Mouse (Mus musculus): ENCODE measurements at regions not wholly inside any gene's neighbourhood (a gene's known extent, or its start where the extent isn't known, plus 50 kb on each side); places are given as distances from the start of the nearest gene placed in this dataset.

DNA sequence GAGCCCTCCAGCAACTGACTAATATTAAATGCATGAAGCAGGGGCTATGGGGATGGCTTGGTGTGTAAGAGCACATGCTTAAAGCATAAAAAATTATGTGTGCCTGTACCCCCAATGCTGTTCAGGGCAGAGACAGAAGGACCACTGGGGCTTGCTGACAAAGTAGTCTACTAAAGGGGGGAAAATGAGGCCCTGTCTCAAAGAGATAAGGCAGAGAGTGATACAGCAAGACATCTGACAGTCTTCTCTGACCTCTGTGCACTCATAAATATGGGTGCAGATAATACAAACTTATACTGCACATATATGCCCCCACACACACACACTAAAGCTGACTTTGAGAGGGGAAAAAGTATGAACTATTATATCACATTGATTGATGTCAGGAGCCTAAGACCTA lies 142.8 kb downstream of the Tm2d1 start:
- TF ChIP-seq POLR2A (IDR thresholded peaks at IDR 0.05; ENCODE audit: borderline replicate concordance, insufficient read depth, low read length) (no peak), CTCF (IDR thresholded peaks at IDR 0.05; ENCODE audit: borderline replicate concordance, insufficient read depth, low read depth, low read length) (no peak)
- no peaks in the 10 kb centered on the region for H3K4me1 ChIP-seq (ENCODE audit: control insufficient read depth, insufficient read depth, low read length)
- H3K27ac ChIP-seq (ENCODE audit: insufficient read depth, low read length): no peak overlapping the region
- H3K27me3 ChIP-seq (ENCODE audit: control insufficient read depth, insufficient read depth, low read length): no peaks in the 10 kb centered on the region
- no peak overlapping the region for H3K4me3 ChIP-seq (replicated peaks; ENCODE audit: insufficient read depth, low read depth, low read length)
- DNase-seq: no peak

DNA sequence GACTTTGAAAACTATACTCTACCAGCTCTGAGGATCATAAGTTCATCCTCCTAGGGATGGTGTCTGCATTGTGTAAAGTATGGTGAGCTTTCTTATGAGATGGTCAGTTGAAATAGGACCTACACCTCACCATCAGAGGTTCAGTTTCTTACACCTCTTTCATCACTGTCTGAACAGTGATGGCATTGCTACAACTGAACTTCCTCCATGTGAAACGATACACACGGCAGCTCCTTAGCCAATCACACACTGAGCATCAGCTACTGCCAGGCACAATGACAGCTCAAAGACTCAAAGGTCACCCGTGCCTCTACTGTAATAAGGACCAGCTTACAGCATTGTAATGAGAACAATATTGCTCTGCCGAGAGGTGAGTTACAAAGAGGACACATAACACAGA lies 145.0 kb downstream of the Tm2d1 start:
- no peak overlapping the region for H3K27ac ChIP-seq (ENCODE audit: insufficient read depth, low read length)
- no peak overlapping the region for H3K4me3 ChIP-seq (replicated peaks; ENCODE audit: insufficient read depth, low read depth, low read length)
- no peak for DNase-seq
- H3K4me1 ChIP-seq (ENCODE audit: control insufficient read depth, insufficient read depth, low read length): no peaks in the 10 kb centered on the region
- no peaks in the 10 kb centered on the region for H3K27me3 ChIP-seq (ENCODE audit: control insufficient read depth, insufficient read depth, low read length)
- 60% methylated on average over 4 of the region's 4 CpGs for WGBS
- TF ChIP-seq POLR2A (IDR thresholded peaks at IDR 0.05; ENCODE audit: borderline replicate concordance, insufficient read depth, low read length) (no peak), CTCF (IDR thresholded peaks at IDR 0.05; ENCODE audit: borderline replicate concordance, insufficient read depth, low read depth, low read length) (no peak)

DNA sequence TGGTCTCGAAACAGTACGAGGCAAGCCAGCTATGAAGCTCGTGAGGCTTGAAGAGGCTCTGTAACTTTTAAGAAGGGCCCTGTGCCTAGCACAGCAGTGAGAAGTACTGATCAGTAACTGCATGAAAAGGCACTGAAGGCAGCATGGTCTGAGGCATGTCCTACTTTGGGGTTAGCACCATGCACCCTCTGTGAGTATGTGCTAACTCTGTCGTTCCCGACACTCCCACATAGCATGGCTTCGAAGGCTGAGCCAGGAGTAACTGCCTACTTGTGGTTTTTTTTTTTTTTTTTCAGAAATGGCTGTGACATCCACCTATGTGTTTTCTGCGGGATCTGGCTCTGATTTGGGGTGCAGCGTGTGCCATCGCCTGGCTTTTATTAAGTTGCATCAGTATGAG lies 145.6 kb downstream of the Tm2d1 start:
- Histone ChIP-seq H3K27me3 (ENCODE audit: control insufficient read depth, insufficient read depth, low read length) (no peaks in the 10 kb centered on the region), H3K27ac (ENCODE audit: insufficient read depth, low read length) (no peak overlapping the region), H3K4me1 (ENCODE audit: control insufficient read depth, insufficient read depth, low read length) (no peaks in the 10 kb centered on the region), H3K4me3 (replicated peaks; ENCODE audit: insufficient read depth, low read depth, low read length) (no peak overlapping the region)
- TF ChIP-seq CTCF (IDR thresholded peaks at IDR 0.05; ENCODE audit: borderline replicate concordance, insufficient read depth, low read depth, low read length) (no peak), POLR2A (IDR thresholded peaks at IDR 0.05; ENCODE audit: borderline replicate concordance, insufficient read depth, low read length) (no peak)
- DNase-seq: no peak
- WGBS: 83% methylated on average over 9 of the region's 9 CpGs

DNA sequence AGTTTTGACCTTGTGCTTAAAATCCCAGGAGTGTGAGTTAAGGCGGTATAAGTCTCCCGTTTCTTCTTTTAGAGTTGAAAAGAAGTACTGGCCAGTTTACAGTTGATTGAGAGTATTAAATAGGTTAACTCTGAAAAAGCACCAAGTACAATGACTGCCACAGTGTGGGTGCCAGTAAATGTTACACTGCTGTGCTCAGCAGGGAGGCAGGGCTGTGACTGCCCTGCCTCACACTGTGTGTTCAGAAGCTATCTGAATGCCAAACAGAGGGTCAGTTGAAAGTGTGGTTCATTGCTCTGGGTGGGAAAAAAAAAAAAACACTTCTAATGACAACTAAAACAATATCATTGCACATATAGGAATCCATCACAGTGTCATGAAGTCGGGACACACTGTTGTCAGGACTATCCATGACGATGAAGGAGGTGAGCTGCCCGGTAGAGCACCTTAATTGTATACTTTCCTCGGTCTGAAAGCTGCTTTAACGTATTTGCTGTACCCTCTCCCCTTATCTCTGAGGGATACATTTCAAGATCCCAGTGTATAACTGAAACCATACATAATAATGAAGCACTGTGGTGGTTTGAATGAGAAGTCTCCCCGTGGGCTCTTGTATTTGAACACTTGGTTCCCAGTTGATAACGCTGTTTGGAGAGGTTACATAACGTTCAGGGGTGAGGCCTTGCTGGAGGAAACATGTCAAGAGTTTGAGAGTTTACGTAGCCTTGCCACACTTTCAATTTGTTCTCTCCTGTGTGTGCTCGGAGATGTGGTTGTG lies 146.9 kb downstream of the Tm2d1 start:
- Histone ChIP-seq H3K27me3 (ENCODE audit: control insufficient read depth, insufficient read depth, low read length) (no peaks in the 10 kb centered on the region), H3K27ac (ENCODE audit: insufficient read depth, low read length) (no peak overlapping the region), H3K4me3 (replicated peaks; ENCODE audit: insufficient read depth, low read depth, low read length) (no peak overlapping the region), H3K4me1 (ENCODE audit: control insufficient read depth, insufficient read depth, low read length) (no peaks in the 10 kb centered on the region)
- no peak for DNase-seq
- 65% methylated on average over 12 of the region's 12 CpGs for WGBS
- TF ChIP-seq CTCF (IDR thresholded peaks at IDR 0.05; ENCODE audit: borderline replicate concordance, insufficient read depth, low read depth, low read length) (no peak), POLR2A (IDR thresholded peaks at IDR 0.05; ENCODE audit: borderline replicate concordance, insufficient read depth, low read length) (no peak)

DNA sequence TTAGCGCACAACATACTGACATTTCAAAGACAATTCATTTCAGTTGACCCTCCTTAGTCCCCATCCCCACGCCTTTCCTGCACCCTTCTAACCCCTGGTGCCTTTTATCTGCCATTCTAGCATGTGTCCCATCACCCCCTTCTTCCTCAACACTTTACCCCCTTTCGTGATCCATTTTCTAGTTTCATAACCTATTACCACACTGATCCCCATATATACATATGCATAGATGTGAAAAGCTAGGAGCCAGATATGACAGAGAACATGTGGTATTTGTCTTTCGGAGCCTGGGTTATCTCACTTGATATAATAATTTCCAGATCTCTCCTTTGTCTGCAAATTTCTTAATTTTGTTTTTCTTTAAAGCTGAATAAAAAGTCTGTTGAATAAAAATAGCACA lies 154.9 kb downstream of the Tm2d1 start:
- 97% methylated on average over 4 of the region's 4 CpGs for WGBS
- TF ChIP-seq POLR2A (IDR thresholded peaks at IDR 0.05; ENCODE audit: borderline replicate concordance, insufficient read depth, low read length) (no peak), CTCF (IDR thresholded peaks at IDR 0.05; ENCODE audit: borderline replicate concordance, insufficient read depth, low read depth, low read length) (no peak)
- H3K4me3 ChIP-seq (replicated peaks; ENCODE audit: insufficient read depth, low read depth, low read length): no peak overlapping the region
- H3K27ac ChIP-seq (ENCODE audit: insufficient read depth, low read length): no peak overlapping the region
- no peaks in the 10 kb centered on the region for H3K27me3 ChIP-seq (ENCODE audit: control insufficient read depth, insufficient read depth, low read length)
- DNase-seq: no peak
- H3K4me1 ChIP-seq (ENCODE audit: control insufficient read depth, insufficient read depth, low read length): no peaks in the 10 kb centered on the region

DNA sequence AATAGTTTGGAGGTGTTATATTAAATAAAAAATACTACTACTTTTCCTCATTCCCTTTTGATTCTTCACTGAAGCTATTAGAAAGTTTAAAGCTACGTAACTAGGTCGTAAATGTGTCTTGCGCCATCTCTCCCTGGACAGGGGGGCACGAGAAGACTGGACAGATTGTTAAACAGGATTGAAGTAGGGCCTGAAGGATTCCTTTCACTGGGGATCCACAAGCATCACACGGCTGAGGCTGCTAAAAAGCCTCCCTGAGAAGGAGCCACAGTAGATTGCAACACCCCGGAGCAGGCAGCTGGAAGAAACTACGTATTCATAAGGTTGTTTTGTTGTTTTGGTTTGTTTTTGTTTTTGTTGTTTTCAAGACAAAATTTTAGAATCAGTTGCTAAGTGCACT lies 158.7 kb downstream of the Tm2d1 start:
- DNase-seq: no peak
- no peaks in the 10 kb centered on the region for H3K27me3 ChIP-seq (ENCODE audit: control insufficient read depth, insufficient read depth, low read length)
- H3K4me1 ChIP-seq (ENCODE audit: control insufficient read depth, insufficient read depth, low read length): no peaks in the 10 kb centered on the region
- no peak overlapping the region for H3K27ac ChIP-seq (ENCODE audit: insufficient read depth, low read length)
- WGBS: 85% methylated on average over 7 of the region's 7 CpGs
- H3K4me3 ChIP-seq (replicated peaks; ENCODE audit: insufficient read depth, low read depth, low read length): no peak overlapping the region
- TF ChIP-seq CTCF (IDR thresholded peaks at IDR 0.05; ENCODE audit: borderline replicate concordance, insufficient read depth, low read depth, low read length): no peak
- no peak for TF ChIP-seq POLR2A (IDR thresholded peaks at IDR 0.05; ENCODE audit: borderline replicate concordance, insufficient read depth, low read length)

DNA sequence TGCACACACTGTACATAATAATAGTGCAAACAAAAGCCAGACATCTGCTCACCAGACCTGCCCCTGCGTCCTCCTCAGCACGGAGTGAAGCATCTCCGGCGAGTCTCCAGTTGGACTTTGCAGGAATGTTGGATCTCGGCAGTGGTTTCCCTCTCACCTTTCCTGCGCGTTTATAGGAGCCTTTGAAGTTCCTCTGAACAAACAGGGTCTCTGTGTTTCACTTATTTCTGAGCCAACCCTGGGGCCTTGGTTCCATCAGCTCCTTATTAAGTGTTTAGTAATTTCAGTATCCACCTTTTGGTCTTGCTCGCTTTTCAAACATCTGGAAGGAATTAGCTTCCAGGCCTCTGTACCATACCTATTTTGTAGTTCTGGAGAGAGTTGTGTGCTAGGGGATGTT lies 159.7 kb downstream of the Tm2d1 start:
- 75% methylated on average over 8 of the region's 8 CpGs for WGBS
- Histone ChIP-seq H3K27me3 (ENCODE audit: control insufficient read depth, insufficient read depth, low read length) (no peaks in the 10 kb centered on the region), H3K4me1 (ENCODE audit: control insufficient read depth, insufficient read depth, low read length) (no peaks in the 10 kb centered on the region)

DNA sequence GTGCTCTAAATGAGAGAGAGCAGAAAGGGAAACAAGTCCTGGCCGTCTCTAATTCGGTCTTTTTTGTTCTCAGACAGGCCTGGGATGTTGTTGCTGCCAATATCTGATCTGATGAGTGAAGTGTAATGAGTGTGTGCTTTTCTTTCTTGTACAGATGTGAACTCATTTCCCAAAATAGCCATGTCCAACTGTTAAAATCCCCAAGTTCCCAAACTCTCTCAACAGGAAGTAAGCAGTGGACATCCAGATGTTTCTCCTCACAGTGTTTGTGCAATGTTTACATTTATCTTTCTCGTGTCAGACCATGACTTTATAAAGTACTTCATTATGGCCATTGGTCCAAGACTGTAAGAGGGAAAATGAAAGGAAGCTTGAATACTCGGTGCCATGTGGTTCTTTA lies 161.5 kb downstream of the Tm2d1 start:
- no peak for DNase-seq
- Histone ChIP-seq H3K27me3 (ENCODE audit: control insufficient read depth, insufficient read depth, low read length) (no peaks in the 10 kb centered on the region), H3K4me3 (replicated peaks; ENCODE audit: insufficient read depth, low read depth, low read length) (no peak overlapping the region), H3K27ac (ENCODE audit: insufficient read depth, low read length) (no peak overlapping the region), H3K4me1 (ENCODE audit: control insufficient read depth, insufficient read depth, low read length) (no peaks in the 10 kb centered on the region)
- TF ChIP-seq CTCF (IDR thresholded peaks at IDR 0.05; ENCODE audit: borderline replicate concordance, insufficient read depth, low read depth, low read length): no peak
- TF ChIP-seq POLR2A (IDR thresholded peaks at IDR 0.05; ENCODE audit: borderline replicate concordance, insufficient read depth, low read length): no peak
- 89% methylated on average over 4 of the region's 4 CpGs for WGBS

More for the DNA sequence above, 159.7 kb downstream of the Tm2d1 start:
- DNase-seq: no peak
- TF ChIP-seq POLR2A (IDR thresholded peaks at IDR 0.05; ENCODE audit: borderline replicate concordance, insufficient read depth, low read length) (no peak), CTCF (IDR thresholded peaks at IDR 0.05; ENCODE audit: borderline replicate concordance, insufficient read depth, low read depth, low read length) (no peak)
- H3K27ac ChIP-seq (ENCODE audit: insufficient read depth, low read length): no peak overlapping the region
- no peak overlapping the region for H3K4me3 ChIP-seq (replicated peaks; ENCODE audit: insufficient read depth, low read depth, low read length)

Measured in cerebellum, adult 2 months (tissue).